Mouse (Mus musculus): ENCODE results near the gene Tm9sf3. TPM values are rescaled to one million over a fixed set of nuclear protein-coding genes. Genes with fewer than 3 reads are reported as not detected.

Gene Tm9sf3
- polyA plus RNA-seq (2017; shearing (Covaris generic)) = 15.8 TPM

DNA sequence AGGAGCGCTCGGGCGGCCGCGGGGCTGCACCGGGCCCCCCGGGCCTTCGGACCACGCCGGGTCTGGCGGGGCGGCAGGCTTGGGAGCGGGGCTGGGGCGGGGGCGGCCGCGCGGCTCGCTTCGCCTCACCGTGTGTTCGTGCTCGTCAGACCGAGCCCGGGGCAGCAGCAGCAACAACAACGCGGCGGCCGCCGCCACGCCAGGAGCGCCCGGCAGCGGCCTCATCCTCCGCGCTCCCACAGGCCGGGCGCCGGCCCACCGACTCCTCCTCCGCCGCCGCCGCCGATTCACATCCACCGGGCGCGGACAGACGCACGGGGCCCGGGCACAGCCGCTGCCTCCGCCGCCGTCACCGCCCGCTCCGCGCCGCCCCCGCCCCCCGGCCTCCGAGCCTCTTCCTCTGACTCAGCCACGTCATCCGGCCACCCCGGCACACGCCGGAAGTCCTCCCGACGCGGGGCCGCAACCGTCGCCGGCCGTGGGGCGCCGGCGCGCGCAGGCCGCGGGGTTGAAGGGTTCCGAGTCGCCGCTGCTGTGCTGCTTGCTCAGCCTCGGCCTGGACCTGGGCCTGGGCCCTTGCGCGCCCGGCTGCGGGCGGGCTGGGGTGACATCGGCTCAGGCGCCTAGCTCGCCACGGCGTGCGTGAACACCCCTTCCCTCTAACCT is at the start of gene Tm9sf3:
Tm9sf3 (minus strand) TSS at position 368 of the 666 bp plus-strand sequence.

DNA sequence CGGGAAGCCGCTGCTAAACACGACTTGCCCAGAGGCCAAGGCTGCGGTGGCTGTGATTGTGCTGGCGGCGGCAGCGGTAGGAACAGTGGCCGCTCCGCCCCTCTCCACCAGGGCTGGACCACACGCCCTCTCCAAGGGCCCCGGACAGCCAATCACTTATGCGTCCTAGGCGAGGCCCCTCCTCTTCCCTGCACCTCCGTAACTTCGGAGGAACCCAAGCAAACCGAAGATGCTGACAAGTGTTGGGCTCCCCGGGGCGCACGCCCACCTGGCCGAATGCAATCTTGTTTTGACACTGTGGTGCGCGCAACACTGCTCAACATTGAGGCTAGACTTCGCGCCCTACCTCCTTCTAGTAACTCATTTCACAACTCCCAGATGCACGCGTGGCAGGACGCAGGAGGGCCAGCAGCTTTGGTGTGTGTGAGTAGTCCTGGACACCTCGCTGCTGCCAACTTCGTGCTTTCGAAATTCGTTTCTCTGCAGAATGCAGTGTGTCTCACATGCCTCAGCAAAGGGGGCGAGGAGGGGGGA is 56.9 kb downstream of the Tm9sf3 start, which contains the start of gene Tll2:
Tll2 (minus strand) TSS at position 25 of the 534 bp plus-strand sequence.

Other genes starting within 250 kb of the Tm9sf3 start
- gene Dntt, start 234.7 kb downstream of the Tm9sf3 start, polyA plus RNA-seq (2017; shearing (Covaris generic)) = 2.1 TPM
- not detected for gene Opalin, start 186.9 kb downstream of the Tm9sf3 start, polyA plus RNA-seq (2017; shearing (Covaris generic))
- gene Tll2, start 57.2 kb downstream of the Tm9sf3 start, polyA plus RNA-seq (2017; shearing (Covaris generic)) = not detected
- 4.1 TPM for gene Pik3ap1, start 121.1 kb upstream of the Tm9sf3 start, polyA plus RNA-seq (2017; shearing (Covaris generic))
- gene Lcor, start 218.6 kb upstream of the Tm9sf3 start, polyA plus RNA-seq (2017; shearing (Covaris generic)) = 13.0 TPM